Mouse (Mus musculus): ENCODE data around the gene Cacng7. TPM values are rescaled to one million over a fixed set of nuclear protein-coding genes. Genes with fewer than 3 reads are reported as not detected.
A peak's percentile ranks its signal among the peaks of the same experiment; 100 is the strongest.

The Cacng7 gene
- polyA plus RNA-seq, 1 experiment from 2014 or later = 2.0 TPM

DNA sequence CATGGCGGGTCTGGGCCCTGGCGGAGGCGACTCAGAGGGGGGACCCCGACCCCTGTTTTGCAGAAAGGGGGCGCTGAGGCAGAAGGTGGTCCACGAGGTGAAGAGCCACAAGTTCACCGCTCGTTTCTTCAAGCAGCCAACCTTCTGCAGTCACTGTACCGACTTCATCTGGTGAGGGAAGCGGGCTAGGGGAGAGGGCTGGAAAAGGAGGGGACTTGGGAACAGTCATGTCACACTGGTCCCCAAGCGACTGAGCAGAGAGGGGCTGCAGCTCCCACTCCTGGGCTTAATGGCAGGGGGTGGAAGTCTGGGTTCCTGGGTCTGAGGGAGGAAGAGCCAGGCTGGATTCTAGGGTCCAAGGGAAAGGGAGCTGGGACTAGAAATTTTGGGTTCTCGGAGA, 29.0 kb upstream of the Cacng7 start:
- H3K4me2 ChIP-seq (replicated peaks) = peak overlapping the region; percentile 65
- H3K27me3 ChIP-seq = peaks cover 54% of the 10 kb centered on the region
- no peak overlapping the region for H3K27ac ChIP-seq (replicated peaks)
- H3K36me3 ChIP-seq = 0 out of 2 replicates have a peak, but pooled peaks cover 2% of the 10 kb centered on the region
- no peak for ATAC-seq (ENCODE audit: insufficient number of reproducible peaks, low FRiP score, low TSS enrichment, low read depth)
- 4% methylated on average over 12 of the region's 12 CpGs for WGBS
- peaks cover 25% of the 10 kb centered on the region for H3K4me1 ChIP-seq
- peak overlapping the region; percentile 37 for H3K4me3 ChIP-seq (replicated peaks)
- no peak overlapping the region for H3K9ac ChIP-seq
- H3K9me3 ChIP-seq (replicated peaks) = no peaks in the 10 kb centered on the region

- H3K4me1 ChIP-seq = peaks cover 25% of the 10 kb centered on the region
- H3K27me3 ChIP-seq = peaks cover 54% of the 10 kb centered on the region
- H3K9me3 ChIP-seq (replicated peaks) = no peaks in the 10 kb centered on the region
- H3K4me3 ChIP-seq (replicated peaks) = no peak overlapping the region
- WGBS = 3% methylated on average over 10 of the region's 10 CpGs
- H3K27ac ChIP-seq (replicated peaks) = no peak overlapping the region
- ATAC-seq (ENCODE audit: insufficient number of reproducible peaks, low FRiP score, low TSS enrichment, low read depth) = no peak
- no peak overlapping the region for H3K4me2 ChIP-seq (replicated peaks)
- H3K36me3 ChIP-seq = no peaks in the 10 kb centered on the region
- no peak overlapping the region for H3K9ac ChIP-seq
Observed at GRCm38 (mm10) chr7:3304298-3304697, 28.5 kb upstream of the Cacng7 start.

DNA sequence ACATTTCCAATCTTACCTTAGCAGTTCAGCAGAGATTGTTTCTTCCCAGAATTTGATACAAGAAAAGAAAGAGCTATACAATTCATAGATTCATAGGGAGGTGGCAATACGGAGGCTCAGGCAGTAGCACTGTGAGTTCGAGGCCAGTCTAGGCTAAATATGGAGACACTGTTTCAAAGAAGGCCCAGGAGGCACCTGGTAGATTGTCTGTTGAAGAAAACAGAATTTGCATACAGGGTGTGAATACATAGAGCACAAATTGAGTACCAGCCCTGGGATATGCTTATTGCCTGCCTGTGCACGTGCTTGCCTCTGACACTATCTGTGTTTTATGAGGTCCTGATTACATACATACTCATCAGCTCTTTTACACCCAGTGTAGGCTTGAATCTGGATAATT, 26.4 kb upstream of the Cacng7 start:
- no peak overlapping the region for H3K4me3 ChIP-seq (replicated peaks)
- 71% methylated on average over 3 of the region's 3 CpGs for WGBS
- ATAC-seq (ENCODE audit: insufficient number of reproducible peaks, low FRiP score, low TSS enrichment, low read depth) = no peak
- H3K4me1 ChIP-seq = peaks cover 25% of the 10 kb centered on the region
- H3K27me3 ChIP-seq = peaks cover 47% of the 10 kb centered on the region
- no peak overlapping the region for H3K4me2 ChIP-seq (replicated peaks)
- H3K36me3 ChIP-seq = no peaks in the 10 kb centered on the region
- no peak overlapping the region for H3K9ac ChIP-seq
- H3K9me3 ChIP-seq (replicated peaks) = no peaks in the 10 kb centered on the region
- H3K27ac ChIP-seq (replicated peaks) = no peak overlapping the region

DNA sequence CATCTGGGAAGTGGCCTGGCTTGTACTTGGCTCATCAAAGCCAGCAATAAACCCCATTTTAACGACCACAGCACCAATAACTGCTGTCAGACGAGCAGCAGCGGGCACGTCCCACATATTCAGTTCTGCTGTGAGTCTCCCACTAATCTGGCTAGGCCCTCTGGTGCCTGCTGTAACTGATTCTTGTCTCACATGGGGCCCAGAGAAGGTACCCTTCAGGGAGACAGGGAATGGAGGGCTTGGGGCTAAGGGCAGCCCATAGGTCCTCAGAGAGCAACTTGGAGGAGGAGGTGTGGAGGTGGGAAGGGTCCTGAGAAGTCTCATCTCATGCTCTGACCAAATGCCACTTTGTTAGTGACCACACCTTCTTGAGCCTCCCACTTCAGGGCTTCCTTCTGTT, 24.1 kb upstream of the Cacng7 start:
- 54% methylated on average over 4 of the region's 4 CpGs for WGBS
- no peak for ATAC-seq (ENCODE audit: insufficient number of reproducible peaks, low FRiP score, low TSS enrichment, low read depth)
- no peaks in the 10 kb centered on the region for H3K9me3 ChIP-seq (replicated peaks)
- no peak overlapping the region for H3K27ac ChIP-seq (replicated peaks)
- peaks cover 7% of the 10 kb centered on the region for H3K4me1 ChIP-seq
- no peak overlapping the region for H3K4me2 ChIP-seq (replicated peaks)
- H3K4me3 ChIP-seq (replicated peaks) = no peak overlapping the region
- H3K36me3 ChIP-seq = no peaks in the 10 kb centered on the region
- peaks cover 29% of the 10 kb centered on the region for H3K27me3 ChIP-seq
- no peak overlapping the region for H3K9ac ChIP-seq

- Histone ChIP-seq H3K9me3 (replicated peaks) (no peaks in the 10 kb centered on the region), H3K4me3 (replicated peaks) (no peak overlapping the region), H3K27ac (replicated peaks) (no peak overlapping the region), H3K4me1 (no peaks in the 10 kb centered on the region), H3K36me3 (no peaks in the 10 kb centered on the region), H3K9ac (no peak overlapping the region), H3K4me2 (replicated peaks) (no peak overlapping the region), H3K27me3 (peaks cover 16% of the 10 kb centered on the region)
- 95% methylated on average over 7 of the region's 7 CpGs for WGBS
- ATAC-seq (ENCODE audit: insufficient number of reproducible peaks, low FRiP score, low TSS enrichment, low read depth) = no peak
Observed at GRCm38 (mm10) chr7:3310233-3310632, 22.5 kb upstream of the Cacng7 start.

- WGBS = 86% methylated on average over 8 of the region's 8 CpGs
- Histone ChIP-seq H3K27me3 (no peaks in the 10 kb centered on the region), H3K27ac (replicated peaks) (no peak overlapping the region), H3K4me1 (no peaks in the 10 kb centered on the region), H3K36me3 (no peaks in the 10 kb centered on the region), H3K4me3 (replicated peaks) (no peak overlapping the region), H3K9ac (no peak overlapping the region), H3K4me2 (replicated peaks) (no peak overlapping the region), H3K9me3 (replicated peaks) (no peaks in the 10 kb centered on the region)
- no peak for ATAC-seq (ENCODE audit: insufficient number of reproducible peaks, low FRiP score, low TSS enrichment, low read depth)
Observed at GRCm38 (mm10) chr7:3313571-3313970, 19.2 kb upstream of the Cacng7 start.

GRCm38 (mm10) chr7:3314121-3314520, 18.6 kb upstream of the Cacng7 start:
- WGBS = 62% methylated on average over 5 of the region's 5 CpGs
- Histone ChIP-seq H3K9me3 (replicated peaks) (no peaks in the 10 kb centered on the region), H3K27ac (replicated peaks) (no peak overlapping the region), H3K4me3 (replicated peaks) (no peak overlapping the region), H3K27me3 (no peaks in the 10 kb centered on the region), H3K4me1 (no peaks in the 10 kb centered on the region), H3K4me2 (replicated peaks) (no peak overlapping the region), H3K36me3 (no peaks in the 10 kb centered on the region), H3K9ac (no peak overlapping the region)
- ATAC-seq (ENCODE audit: insufficient number of reproducible peaks, low FRiP score, low TSS enrichment, low read depth) = no peak

DNA sequence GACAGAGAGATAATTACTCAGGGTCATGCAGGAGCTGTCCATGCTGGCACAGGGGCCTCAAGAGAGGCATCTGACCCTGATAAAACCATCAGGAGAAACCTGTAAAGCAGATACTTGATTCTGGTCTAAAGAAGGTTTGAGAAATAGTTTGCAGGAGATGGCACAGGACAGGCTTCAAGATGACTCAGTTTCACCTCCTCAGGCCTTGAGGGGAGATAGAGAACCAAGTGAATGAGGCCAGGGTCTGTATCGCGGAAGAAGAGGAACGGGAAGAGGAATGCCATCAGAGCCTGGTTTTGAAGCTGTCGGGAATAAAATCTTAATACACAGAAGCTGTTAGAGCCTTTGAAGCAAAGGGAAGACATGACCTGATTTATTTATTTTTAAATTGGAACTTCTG, 15.1 kb upstream of the Cacng7 start:
- H3K36me3 ChIP-seq = no peaks in the 10 kb centered on the region
- no peak overlapping the region for H3K9ac ChIP-seq
- no peak overlapping the region for H3K27ac ChIP-seq (replicated peaks)
- no peaks in the 10 kb centered on the region for H3K9me3 ChIP-seq (replicated peaks)
- 36% methylated on average over 4 of the region's 4 CpGs for WGBS
- H3K4me1 ChIP-seq = no peaks in the 10 kb centered on the region
- H3K4me2 ChIP-seq (replicated peaks) = no peak overlapping the region
- no peak for ATAC-seq (ENCODE audit: insufficient number of reproducible peaks, low FRiP score, low TSS enrichment, low read depth)
- H3K27me3 ChIP-seq = no peaks in the 10 kb centered on the region
- H3K4me3 ChIP-seq (replicated peaks) = no peak overlapping the region

- no peak for ATAC-seq (ENCODE audit: insufficient number of reproducible peaks, low FRiP score, low TSS enrichment, low read depth)
- H3K27ac ChIP-seq (replicated peaks) = no peak overlapping the region
- H3K4me1 ChIP-seq = no peaks in the 10 kb centered on the region
- no peak overlapping the region for H3K4me2 ChIP-seq (replicated peaks)
- H3K27me3 ChIP-seq = no peaks in the 10 kb centered on the region
- no peaks in the 10 kb centered on the region for H3K9me3 ChIP-seq (replicated peaks)
- WGBS = 43% methylated on average over 3 of the region's 3 CpGs
- H3K36me3 ChIP-seq = no peaks in the 10 kb centered on the region
- H3K9ac ChIP-seq = no peak overlapping the region
- no peak overlapping the region for H3K4me3 ChIP-seq (replicated peaks)
Observed at GRCm38 (mm10) chr7:3320856-3321255, 11.9 kb upstream of the Cacng7 start.

GRCm38 (mm10) chr7:3323826-3324225, 8.9 kb upstream of the Cacng7 start:
- H3K9me3 ChIP-seq (replicated peaks) = no peaks in the 10 kb centered on the region
- no peak overlapping the region for H3K4me3 ChIP-seq (replicated peaks)
- H3K4me2 ChIP-seq (replicated peaks) = no peak overlapping the region
- no peak for ATAC-seq (ENCODE audit: insufficient number of reproducible peaks, low FRiP score, low TSS enrichment, low read depth)
- no peak overlapping the region for H3K9ac ChIP-seq
- no peak overlapping the region for H3K27ac ChIP-seq (replicated peaks)
- no peaks in the 10 kb centered on the region for H3K27me3 ChIP-seq
- no peaks in the 10 kb centered on the region for H3K4me1 ChIP-seq
- WGBS = 84% methylated on average over 1 of the region's 1 CpGs
- H3K36me3 ChIP-seq = no peaks in the 10 kb centered on the region

DNA sequence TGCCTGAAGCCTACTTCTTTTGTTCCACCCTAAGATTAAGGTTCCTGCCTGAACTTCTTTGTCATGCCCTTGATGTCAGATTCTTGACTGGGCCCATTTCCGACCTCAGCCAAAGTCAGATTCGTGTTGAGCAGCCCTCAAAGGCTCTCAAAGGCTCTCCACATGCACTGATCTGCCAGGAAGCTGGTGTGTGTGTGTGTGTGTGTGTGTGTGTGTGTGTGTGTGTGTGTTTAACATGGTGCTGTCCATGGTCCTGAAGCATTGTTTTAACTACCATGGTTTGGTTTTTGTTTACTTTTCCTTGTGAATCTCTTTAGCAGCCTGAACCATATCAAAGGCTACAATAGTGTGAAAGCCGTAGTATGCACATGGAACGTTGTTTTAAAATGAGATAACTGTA, 4.8 kb upstream of the Cacng7 start:
- WGBS = 64% methylated on average over 4 of the region's 4 CpGs
- H3K4me1 ChIP-seq = peaks cover 21% of the 10 kb centered on the region
- H3K27ac ChIP-seq (replicated peaks) = no peak overlapping the region
- no peak overlapping the region for H3K4me3 ChIP-seq (replicated peaks)
- H3K36me3 ChIP-seq = no peaks in the 10 kb centered on the region
- H3K9ac ChIP-seq = no peak overlapping the region
- no peak for ATAC-seq (ENCODE audit: insufficient number of reproducible peaks, low FRiP score, low TSS enrichment, low read depth)
- no peak overlapping the region for H3K4me2 ChIP-seq (replicated peaks)
- H3K27me3 ChIP-seq = no peaks in the 10 kb centered on the region; the same call in 1 of the 2 replicates
- no peaks in the 10 kb centered on the region for H3K9me3 ChIP-seq (replicated peaks)

GRCm38 (mm10) chr7:3329776-3330546, 2.8 kb upstream of the Cacng7 start:
- no peak for ATAC-seq (ENCODE audit: insufficient number of reproducible peaks, low FRiP score, low TSS enrichment, low read depth)
- WGBS = 19% methylated on average over 31 of the region's 31 CpGs
- Histone ChIP-seq H3K27me3 (no peaks in the 10 kb centered on the region; the same call in 1 of the 2 replicates), H3K4me1 (peaks cover 30% of the 10 kb centered on the region), H3K4me2 (replicated peaks) (peak overlapping the region; percentile 38), H3K4me3 (replicated peaks) (peak overlapping the region; percentile 13), H3K9me3 (replicated peaks) (no peaks in the 10 kb centered on the region), H3K27ac (replicated peaks) (no peak overlapping the region), H3K9ac (no peak overlapping the region), H3K36me3 (no peaks in the 10 kb centered on the region)
